Mouse (Mus musculus): ENCODE data around the gene Ablim1. TPM values are rescaled to one million over a fixed set of nuclear protein-coding genes. Genes with fewer than 3 reads are reported as not detected.

Ablim1 gene
- polyA plus RNA-seq, 1 experiment from 2014 or later, result 12.4 TPM

GRCm38 (mm10) chr19:57100753-57101446 lies 213.8 kb downstream of the Ablim1 start:
- 68% methylated on average over 11 of the region's 11 CpGs for WGBS (ENCODE audit: insufficient replicate concordance)
- Histone ChIP-seq H3K27ac (ENCODE audit: low read length) (no peak overlapping the region), H3K36me3 (ENCODE audit: control insufficient read depth, insufficient read depth) (no peaks in the 10 kb centered on the region), H3K4me3 (ENCODE audit: low read depth, low read length) (no peak overlapping the region), H3K9ac (ENCODE audit: low read depth, low read length) (no peak overlapping the region), H3K27me3 (ENCODE audit: control insufficient read depth, insufficient read depth, low read depth, low read length) (no peaks in the 10 kb centered on the region), H3K9me3 (replicated peaks; ENCODE audit: control insufficient read depth, low read length) (no peaks in the 10 kb centered on the region), H3K4me2 (ENCODE audit: low read depth, low read length) (no peak overlapping the region), H3K4me1 (ENCODE audit: control insufficient read depth, low read depth, low read length) (no peaks in the 10 kb centered on the region)
- no peak for ATAC-seq (ENCODE audit: low read depth)

- Histone ChIP-seq H3K9ac (ENCODE audit: low read depth, low read length) (no peak overlapping the region), H3K27me3 (ENCODE audit: control insufficient read depth, insufficient read depth, low read depth, low read length) (no peaks in the 10 kb centered on the region), H3K4me3 (ENCODE audit: low read depth, low read length) (no peak overlapping the region), H3K36me3 (ENCODE audit: control insufficient read depth, insufficient read depth) (no peaks in the 10 kb centered on the region), H3K9me3 (replicated peaks; ENCODE audit: control insufficient read depth, low read length) (no peaks in the 10 kb centered on the region), H3K4me2 (ENCODE audit: low read depth, low read length) (no peak overlapping the region), H3K27ac (ENCODE audit: low read length) (no peak overlapping the region), H3K4me1 (ENCODE audit: control insufficient read depth, low read depth, low read length) (no peaks in the 10 kb centered on the region)
- ATAC-seq (ENCODE audit: low read depth), result no peak
- WGBS (ENCODE audit: insufficient replicate concordance), result 56% methylated on average over 9 of the region's 9 CpGs
These were observed 214.7 kb downstream of the Ablim1 start for GRCm38 (mm10) chr19:57099986-57100385.

- whole genome bisulfite sequencing (ENCODE audit: insufficient replicate concordance), result 54% methylated on average over 4 of the region's 4 CpGs
- Histone ChIP-seq H3K27ac (ENCODE audit: low read length) (no peak overlapping the region), H3K27me3 (ENCODE audit: control insufficient read depth, insufficient read depth, low read depth, low read length) (no peaks in the 10 kb centered on the region), H3K4me3 (ENCODE audit: low read depth, low read length) (no peak overlapping the region), H3K36me3 (ENCODE audit: control insufficient read depth, insufficient read depth) (no peaks in the 10 kb centered on the region), H3K9me3 (replicated peaks; ENCODE audit: control insufficient read depth, low read length) (no peaks in the 10 kb centered on the region), H3K4me1 (ENCODE audit: control insufficient read depth, low read depth, low read length) (no peaks in the 10 kb centered on the region), H3K4me2 (ENCODE audit: low read depth, low read length) (no peak overlapping the region), H3K9ac (ENCODE audit: low read depth, low read length) (no peak overlapping the region)
- no peak for ATAC-seq (ENCODE audit: low read depth)
These were observed 215.7 kb downstream of the Ablim1 start for GRCm38 (mm10) chr19:57099094-57099357.

- no peak for ATAC-seq (ENCODE audit: low read depth)
- Histone ChIP-seq H3K36me3 (ENCODE audit: control insufficient read depth, insufficient read depth) (no peaks in the 10 kb centered on the region), H3K9ac (ENCODE audit: low read depth, low read length) (no peak overlapping the region), H3K4me1 (ENCODE audit: control insufficient read depth, low read depth, low read length) (no peaks in the 10 kb centered on the region), H3K4me3 (ENCODE audit: low read depth, low read length) (no peak overlapping the region), H3K27ac (ENCODE audit: low read length) (no peak overlapping the region; the same call in 1 of the 2 replicates), H3K9me3 (replicated peaks; ENCODE audit: control insufficient read depth, low read length) (no peaks in the 10 kb centered on the region), H3K27me3 (ENCODE audit: control insufficient read depth, insufficient read depth, low read depth, low read length) (no peaks in the 10 kb centered on the region), H3K4me2 (ENCODE audit: low read depth, low read length) (no peak overlapping the region)
- WGBS (ENCODE audit: insufficient replicate concordance), result 51% methylated on average over 14 of the region's 14 CpGs
These were observed 216.3 kb downstream of the Ablim1 start for GRCm38 (mm10) chr19:57098241-57099093.

GRCm38 (mm10) chr19:57095340-57095739 lies 219.4 kb downstream of the Ablim1 start:
- Histone ChIP-seq H3K36me3 (ENCODE audit: control insufficient read depth, insufficient read depth) (no peaks in the 10 kb centered on the region), H3K4me2 (ENCODE audit: low read depth, low read length) (no peak overlapping the region), H3K27ac (ENCODE audit: low read length) (no peak overlapping the region), H3K9me3 (replicated peaks; ENCODE audit: control insufficient read depth, low read length) (no peaks in the 10 kb centered on the region), H3K9ac (ENCODE audit: low read depth, low read length) (no peak overlapping the region), H3K27me3 (ENCODE audit: control insufficient read depth, insufficient read depth, low read depth, low read length) (no peaks in the 10 kb centered on the region), H3K4me3 (ENCODE audit: low read depth, low read length) (no peak overlapping the region), H3K4me1 (ENCODE audit: control insufficient read depth, low read depth, low read length) (no peaks in the 10 kb centered on the region)
- ATAC-seq (ENCODE audit: low read depth), result no peak
- WGBS (ENCODE audit: insufficient replicate concordance), result 58% methylated on average over 7 of the region's 7 CpGs

- WGBS (ENCODE audit: insufficient replicate concordance), result 48% methylated on average over 3 of the region's 3 CpGs
- Histone ChIP-seq H3K4me1 (ENCODE audit: control insufficient read depth, low read depth, low read length) (no peaks in the 10 kb centered on the region), H3K9me3 (replicated peaks; ENCODE audit: control insufficient read depth, low read length) (no peaks in the 10 kb centered on the region), H3K4me3 (ENCODE audit: low read depth, low read length) (no peak overlapping the region), H3K36me3 (ENCODE audit: control insufficient read depth, insufficient read depth) (no peaks in the 10 kb centered on the region), H3K4me2 (ENCODE audit: low read depth, low read length) (no peak overlapping the region), H3K27me3 (ENCODE audit: control insufficient read depth, insufficient read depth, low read depth, low read length) (no peaks in the 10 kb centered on the region), H3K9ac (ENCODE audit: low read depth, low read length) (no peak overlapping the region), H3K27ac (ENCODE audit: low read length) (no peak overlapping the region)
- no peak for ATAC-seq (ENCODE audit: low read depth)
These were observed 221.1 kb downstream of the Ablim1 start for GRCm38 (mm10) chr19:57093698-57094004.

GRCm38 (mm10) chr19:57092958-57093697 lies 221.6 kb downstream of the Ablim1 start:
- WGBS (ENCODE audit: insufficient replicate concordance), result 62% methylated on average over 5 of the region's 5 CpGs
- no peak overlapping the region for H3K27ac ChIP-seq (ENCODE audit: low read length)
- H3K27me3 ChIP-seq (ENCODE audit: control insufficient read depth, insufficient read depth, low read depth, low read length), result no peaks in the 10 kb centered on the region
- H3K4me3 ChIP-seq (ENCODE audit: low read depth, low read length), result no peak overlapping the region
- no peaks in the 10 kb centered on the region for H3K9me3 ChIP-seq (replicated peaks; ENCODE audit: control insufficient read depth, low read length)
- no peaks in the 10 kb centered on the region for H3K4me1 ChIP-seq (ENCODE audit: control insufficient read depth, low read depth, low read length)
- no peak overlapping the region for H3K9ac ChIP-seq (ENCODE audit: low read depth, low read length)
- ATAC-seq (ENCODE audit: low read depth), result no peak
- H3K36me3 ChIP-seq (ENCODE audit: control insufficient read depth, insufficient read depth), result no peaks in the 10 kb centered on the region
- H3K4me2 ChIP-seq (ENCODE audit: low read depth, low read length), result no peak overlapping the region

- no peak for ATAC-seq (ENCODE audit: low read depth)
These were observed 223.4 kb downstream of the Ablim1 start for GRCm38 (mm10) chr19:57091278-57091677.

More at GRCm38 (mm10) chr19:57091278-57091677, 223.4 kb downstream of the Ablim1 start:
- Histone ChIP-seq H3K9ac (ENCODE audit: low read depth, low read length) (no peak overlapping the region), H3K36me3 (ENCODE audit: control insufficient read depth, insufficient read depth) (no peaks in the 10 kb centered on the region), H3K9me3 (replicated peaks; ENCODE audit: control insufficient read depth, low read length) (no peaks in the 10 kb centered on the region), H3K4me1 (ENCODE audit: control insufficient read depth, low read depth, low read length) (no peaks in the 10 kb centered on the region), H3K4me2 (ENCODE audit: low read depth, low read length) (no peak overlapping the region), H3K27me3 (ENCODE audit: control insufficient read depth, insufficient read depth, low read depth, low read length) (no peaks in the 10 kb centered on the region), H3K27ac (ENCODE audit: low read length) (no peak overlapping the region), H3K4me3 (ENCODE audit: low read depth, low read length) (no peak overlapping the region)
- WGBS (ENCODE audit: insufficient replicate concordance), result 67% methylated on average over 7 of the region's 7 CpGs
